Mouse (Mus musculus) forebrain, embryonic 16.5 days (tissue): ENCODE data around the gene Wdr73. TPM values are rescaled to one million over a fixed set of nuclear protein-coding genes. Genes with fewer than 3 reads are reported as not detected.
A peak's percentile ranks its signal among the peaks of the same experiment; 100 is the strongest.

Experiments used
- ATAC-seq: fragments of 200-750 bp; cut with Nextera tagmentation; 2 replicates; pipeline ENCODE4 v1.8.0; 2017; ENCODE audit warnings: mild to moderate bottlenecking, moderate library complexity
- H3K27ac ChIP-seq: fragments of 300-500 bp; sonication (generic); 2 replicates; pipeline ENCODE4 v1.5.1; 2014; ENCODE audit warnings: low read length, control low read depth
- H3K27me3 ChIP-seq: fragments of 300-500 bp; sonication (generic); replicated peaks from 2 replicates; pipeline ENCODE4 v1.6.1; 2014; ENCODE audit warnings: low read length; ENCODE audit not compliant: control insufficient read depth, insufficient read depth
- H3K36me3 ChIP-seq: fragments of 300-500 bp; sonication (generic); 2 replicates; pipeline ENCODE4 v1.6.1; 2014; ENCODE audit not compliant: control insufficient read depth, insufficient read depth
- H3K4me1 ChIP-seq: fragments of 300-500 bp; sonication (generic); replicated peaks from 2 replicates; pipeline ENCODE4 v1.6.1; 2014; ENCODE audit warnings: low read length; ENCODE audit not compliant: control insufficient read depth, insufficient read depth
- H3K4me2 ChIP-seq: fragments of 300-500 bp; sonication (generic); 2 replicates; pipeline ENCODE4 v1.6.1; 2014; ENCODE audit warnings: mild to moderate bottlenecking, low read length, control low read depth
- H3K4me3 ChIP-seq: fragments of 300-500 bp; sonication (generic); replicated peaks from 2 replicates; pipeline ENCODE4 v1.5.1; 2014; ENCODE audit warnings: mild to moderate bottlenecking, low read length, control low read depth
- H3K9ac ChIP-seq: fragments of 300-500 bp; sonication (generic); replicated peaks from 2 replicates; pipeline ENCODE4 v1.6.1; 2014; ENCODE audit warnings: low read depth, low read length, control low read depth
- H3K9me3 ChIP-seq: fragments of 300-500 bp; sonication (generic); 2 replicates; pipeline ENCODE4 v1.6.1; 2016; ENCODE audit warnings: low read length; ENCODE audit not compliant: control insufficient read depth
- WGBS: fragments of 180-500 bp; shearing (Covaris S2); extraction: QIAGEN DNeasy Blood & Tissue Kit; methylation state at CpG from one replicate; pipeline ENCODE4 v1.1.7; 2014; 5-methylcytosine and 5-hydroxymethylcytosine counted together
- polyA plus RNA-seq: library from polyadenylated mRNA; unstranded; fragments of >200 nt; fragmentation: Nextera tagmentation; extraction: Ambion mirVana; gene quantifications from 2 replicates; pipeline ENCODE4 v1.2.1, GENCODE M21; 2015

Gene Wdr73
- polyA plus RNA-seq, 1 experiment from 2014 or later = 46.3 TPM

GRCm38 (mm10) chr7:80897721-80898120, 3.3 kb downstream of the Wdr73 start:
- H3K4me3 ChIP-seq = no peak overlapping the region
- no peak overlapping the region for H3K27ac ChIP-seq
- no peaks in the 10 kb centered on the region for H3K9me3 ChIP-seq
- no peak overlapping the region for H3K4me2 ChIP-seq
- WGBS = 93% methylated on average over 4 of the region's 4 CpGs
- H3K27me3 ChIP-seq = no peaks in the 10 kb centered on the region
- H3K9ac ChIP-seq = no peak overlapping the region
- H3K4me1 ChIP-seq = peaks cover 18% of the 10 kb centered on the region
- peaks cover 10% of the 10 kb centered on the region for H3K36me3 ChIP-seq
- ATAC-seq = no peak

GRCm38 (mm10) chr7:80897134-80897533, 3.9 kb downstream of the Wdr73 start:
- peaks cover 16% of the 10 kb centered on the region for H3K36me3 ChIP-seq
- no peaks in the 10 kb centered on the region for H3K27me3 ChIP-seq
- peaks cover 18% of the 10 kb centered on the region for H3K4me1 ChIP-seq
- H3K4me3 ChIP-seq = no peak overlapping the region
- H3K9me3 ChIP-seq = no peaks in the 10 kb centered on the region
- no peak for ATAC-seq
- no peak overlapping the region for H3K4me2 ChIP-seq
- H3K27ac ChIP-seq = no peak overlapping the region
- no peak overlapping the region for H3K9ac ChIP-seq
- 90% methylated on average over 7 of the region's 7 CpGs for WGBS

GRCm38 (mm10) chr7:80894815-80895519, 6.1 kb downstream of the Wdr73 start:
- Histone ChIP-seq H3K9ac (no peak overlapping the region), H3K27ac (no peak overlapping the region), H3K4me1 (peaks cover 5% of the 10 kb centered on the region), H3K4me2 (no peak overlapping the region), H3K9me3 (no peaks in the 10 kb centered on the region), H3K27me3 (no peaks in the 10 kb centered on the region), H3K4me3 (no peak overlapping the region), H3K36me3 (peaks cover 25% of the 10 kb centered on the region)
- WGBS = 95% methylated on average over 14 of the region's 14 CpGs
- ATAC-seq = no peak

- no peak overlapping the region for H3K4me2 ChIP-seq
- peak overlapping the region; percentile 14 for H3K27ac ChIP-seq
- H3K27me3 ChIP-seq = no peaks in the 10 kb centered on the region
- H3K9ac ChIP-seq = no peak overlapping the region
- H3K4me3 ChIP-seq = no peak overlapping the region
- peaks cover 6% of the 10 kb centered on the region for H3K4me1 ChIP-seq
- no peaks in the 10 kb centered on the region for H3K9me3 ChIP-seq
- H3K36me3 ChIP-seq = peaks cover 27% of the 10 kb centered on the region
- ATAC-seq = no peak
- WGBS = 77% methylated on average over 7 of the region's 7 CpGs
Measured at GRCm38 (mm10) chr7:80894196-80894595, 6.9 kb downstream of the Wdr73 start.

GRCm38 (mm10) chr7:80893753-80894129, 7.3 kb downstream of the Wdr73 start:
- H3K4me1 ChIP-seq = peaks cover 10% of the 10 kb centered on the region
- WGBS = 80% methylated on average over 6 of the region's 6 CpGs
- no peak for ATAC-seq
- no peak overlapping the region for H3K9ac ChIP-seq
- H3K36me3 ChIP-seq = peaks cover 27% of the 10 kb centered on the region
- no peak overlapping the region for H3K4me3 ChIP-seq
- H3K4me2 ChIP-seq = no peak overlapping the region
- H3K27me3 ChIP-seq = no peaks in the 10 kb centered on the region
- no peaks in the 10 kb centered on the region for H3K9me3 ChIP-seq
- H3K27ac ChIP-seq = peak overlapping the region; percentile 39

- H3K4me2 ChIP-seq = no peak overlapping the region
- H3K36me3 ChIP-seq = peaks cover 27% of the 10 kb centered on the region
- H3K4me1 ChIP-seq = peaks cover 10% of the 10 kb centered on the region
- no peak overlapping the region for H3K4me3 ChIP-seq
- no peak for ATAC-seq
- H3K27ac ChIP-seq = peak overlapping the region; percentile 39; the same call in 1 of the 2 replicates
- no peak overlapping the region for H3K9ac ChIP-seq
- WGBS = 90% methylated on average over 15 of the region's 15 CpGs
- H3K27me3 ChIP-seq = no peaks in the 10 kb centered on the region
- H3K9me3 ChIP-seq = no peaks in the 10 kb centered on the region
Measured at GRCm38 (mm10) chr7:80893086-80893752, 7.8 kb downstream of the Wdr73 start.

- Histone ChIP-seq H3K9ac (no peak overlapping the region), H3K27ac (peak overlapping the region; percentile 76), H3K4me1 (peaks cover 10% of the 10 kb centered on the region), H3K27me3 (no peaks in the 10 kb centered on the region), H3K4me3 (no peak overlapping the region), H3K9me3 (no peaks in the 10 kb centered on the region), H3K36me3 (peaks cover 22% of the 10 kb centered on the region; the same call in 1 of the 2 replicates), H3K4me2 (no peak overlapping the region)
- ATAC-seq = no peak
- WGBS = 81% methylated on average over 13 of the region's 13 CpGs
Measured at GRCm38 (mm10) chr7:80889841-80890241, 11.2 kb downstream of the Wdr73 start.

GRCm38 (mm10) chr7:80889021-80889511, 12.0 kb downstream of the Wdr73 start:
- Histone ChIP-seq H3K4me2 (no peak overlapping the region), H3K36me3 (peaks cover 22% of the 10 kb centered on the region; the same call in 1 of the 2 replicates), H3K9ac (peak overlapping the region; percentile 22; the same call in 1 of the 2 replicates), H3K4me3 (no peak overlapping the region), H3K27me3 (no peaks in the 10 kb centered on the region), H3K27ac (peak overlapping the region; percentile 76), H3K4me1 (peaks cover 10% of the 10 kb centered on the region), H3K9me3 (no peaks in the 10 kb centered on the region)
- WGBS = 35% methylated on average over 9 of the region's 9 CpGs
- ATAC-seq = peak; percentile 77

GRCm38 (mm10) chr7:80888595-80888994, 12.5 kb downstream of the Wdr73 start:
- no peaks in the 10 kb centered on the region for H3K9me3 ChIP-seq
- H3K27me3 ChIP-seq = no peaks in the 10 kb centered on the region
- ATAC-seq = no peak
- no peak overlapping the region for H3K4me3 ChIP-seq
- peak overlapping the region; percentile 76 for H3K27ac ChIP-seq
- peak overlapping the region; percentile 22; the same call in 1 of the 2 replicates for H3K9ac ChIP-seq
- H3K36me3 ChIP-seq = peaks cover 22% of the 10 kb centered on the region; the same call in 1 of the 2 replicates
- H3K4me1 ChIP-seq = peaks cover 10% of the 10 kb centered on the region
- no peak overlapping the region for H3K4me2 ChIP-seq
- 73% methylated on average over 7 of the region's 7 CpGs for WGBS
